Mouse (Mus musculus) kidney, adult 2 months (tissue): ENCODE measurements around the gene Pde2a. TPM values are rescaled to one million over a fixed set of nuclear protein-coding genes. Genes with fewer than 3 reads are reported as not detected.

Experiments used
- DNase-seq: peaks from one replicate; pipeline ENCODE4 v3.0.0; 2021
- H3K27ac ChIP-seq: fragments of 200-500 bp; 2 replicates; pipeline ENCODE4 v1.5.1; 2012; ENCODE audit warnings: low read depth, low read length, control low read depth, inconsistent platforms; ENCODE audit not compliant: insufficient read depth
- H3K27me3 ChIP-seq: fragments of 200-500 bp; replicated peaks from 2 replicates; pipeline ENCODE4 v1.6.1; 2012; ENCODE audit warnings: mild to moderate bottlenecking, moderate library complexity, low read length, inconsistent platforms; ENCODE audit not compliant: control insufficient read depth, insufficient read depth
- H3K36me3 ChIP-seq: fragments of 200-500 bp; 2 replicates; pipeline ENCODE4 v1.6.1; 2012; ENCODE audit warnings: mild to moderate bottlenecking, moderate library complexity, low read length, inconsistent platforms; ENCODE audit not compliant: control insufficient read depth, insufficient read depth
- H3K4me1 ChIP-seq: fragments of 200-500 bp; 2 replicates; pipeline ENCODE4 v1.6.1; 2011; ENCODE audit warnings: low read length; ENCODE audit not compliant: control insufficient read depth, insufficient read depth
- H3K4me3 ChIP-seq: fragments of 200-500 bp; 2 replicates; pipeline ENCODE4 v1.5.1; 2011; ENCODE audit warnings: mild to moderate bottlenecking, low read depth, low read length, control low read depth; ENCODE audit not compliant: insufficient read depth
- CTCF ChIP-seq: fragments of 200-500 bp; conservative IDR thresholded peaks from 2 replicates; pipeline ENCODE4 v1.5.1; 2011; ENCODE audit warnings: low read depth, mild to moderate bottlenecking, control low read depth, low read length, moderate library complexity, mixed read lengths; ENCODE audit not compliant: insufficient read depth, insufficient read length
- POLR2A ChIP-seq: fragments of 200-500 bp; IDR thresholded peaks from one replicate; pipeline ENCODE4 v1.6.1; 2011; ENCODE audit warnings: low read depth, low read length, control low read depth
- WGBS: fragments of 180-500 bp; shearing (Covaris S2); methylation state at CpG from one replicate; pipeline ENCODE4 v1.1.7; 2018; 5-methylcytosine and 5-hydroxymethylcytosine counted together
- polyA plus RNA-seq: library from polyadenylated mRNA; depleted of rRNA; stranded (reverse); fragments of >200 nt; gene quantifications from 2 replicates; pipeline ENCODE4 v1.2.3, GENCODE M21; 2012

The Pde2a gene
- polyA plus RNA-seq, 1 experiment, result 28.6 TPM

DNA sequence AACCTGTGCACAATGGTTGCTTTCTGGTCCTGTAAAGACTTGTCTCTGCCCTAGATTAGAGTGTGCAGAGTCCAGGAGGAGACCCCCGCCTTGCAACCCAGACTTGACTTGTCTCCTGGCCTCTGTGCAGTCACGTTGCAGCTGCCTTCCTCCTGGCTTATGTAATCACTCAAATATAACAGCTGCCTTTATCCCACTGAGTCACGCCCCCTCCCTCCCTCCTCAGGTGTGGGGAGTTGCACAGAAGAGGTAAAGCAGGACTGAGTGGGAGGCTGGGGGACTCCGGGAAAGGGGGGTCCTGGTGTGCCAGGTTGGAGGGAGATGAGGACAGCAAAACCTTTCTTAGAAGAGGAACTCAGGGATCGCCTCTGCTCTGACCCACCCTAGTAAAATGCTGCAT is 5.1 kb upstream of the Pde2a start:
- no peak overlapping the region for H3K27ac ChIP-seq
- 60% methylated on average over 5 of the region's 5 CpGs for WGBS
- TF ChIP-seq POLR2A (no peak), CTCF (no peak)
- H3K27me3 ChIP-seq, result no peaks in the 10 kb centered on the region
- no peak for DNase-seq
- H3K36me3 ChIP-seq, result no peaks in the 10 kb centered on the region
- no peaks in the 10 kb centered on the region for H3K4me1 ChIP-seq
- no peak overlapping the region for H3K4me3 ChIP-seq

DNA sequence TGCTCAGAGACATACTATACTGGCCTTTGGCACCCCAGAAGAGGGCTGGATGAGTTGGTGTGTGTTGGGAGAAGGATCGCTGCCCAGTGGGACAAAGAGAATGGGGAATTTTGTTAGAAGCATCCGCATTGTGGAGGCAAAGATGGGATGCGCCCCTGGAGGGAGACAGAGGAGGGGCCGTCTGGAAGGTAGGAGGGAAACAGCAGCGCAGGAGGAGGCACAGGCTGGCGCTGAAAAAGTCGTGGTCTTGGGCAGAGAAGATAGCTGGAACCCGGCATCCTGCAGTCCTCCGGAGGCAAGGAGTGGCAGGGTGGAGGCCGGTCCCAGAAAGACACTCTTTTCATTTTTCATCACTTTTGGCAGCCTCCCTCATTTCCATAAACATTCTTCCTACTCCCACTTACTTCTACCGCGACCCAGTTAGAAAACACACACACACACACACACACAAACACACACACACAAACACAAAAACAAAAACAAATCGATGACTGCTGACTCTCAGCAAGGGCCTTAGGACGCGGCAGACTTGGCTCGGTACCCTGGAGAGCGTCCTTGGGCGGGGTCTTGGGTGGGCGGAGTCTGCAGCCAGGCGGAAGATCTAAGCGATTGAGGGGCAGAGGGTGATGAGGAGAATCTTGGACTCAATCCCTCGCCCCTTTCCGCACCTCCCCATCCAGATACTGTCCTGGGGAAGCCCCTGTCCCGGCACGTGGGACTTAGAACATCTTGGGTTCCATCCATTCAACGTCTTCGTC is 2.3 kb upstream of the Pde2a start:
- DNase-seq, result no peak
- no peaks in the 10 kb centered on the region for H3K4me1 ChIP-seq
- TF ChIP-seq CTCF (no peak), POLR2A (no peak)
- no peak overlapping the region for H3K4me3 ChIP-seq
- no peaks in the 10 kb centered on the region for H3K36me3 ChIP-seq
- H3K27ac ChIP-seq, result no peak overlapping the region
- no peaks in the 10 kb centered on the region for H3K27me3 ChIP-seq
- 5% methylated on average over 27 of the region's 27 CpGs for WGBS

DNA sequence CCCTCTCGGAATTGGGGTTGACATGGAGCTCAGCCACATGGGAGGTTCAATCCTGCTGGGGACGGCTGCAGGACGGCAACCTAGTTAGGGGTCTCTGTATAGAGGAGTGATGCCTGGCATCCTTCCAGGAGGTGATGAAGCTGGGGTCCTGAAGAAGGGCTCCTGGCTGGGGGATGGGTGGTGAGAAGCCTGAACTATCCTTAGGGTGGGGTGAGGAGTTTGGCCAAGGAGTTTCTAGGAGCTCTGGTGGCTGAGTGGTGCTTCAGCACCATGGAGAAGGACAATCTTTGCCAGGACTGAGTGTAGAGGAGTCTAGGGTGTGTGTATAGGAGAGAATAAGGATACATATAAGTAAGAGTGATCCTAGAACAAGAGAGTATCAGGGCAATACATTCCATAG is 578 bp downstream of the Pde2a start:
- no peak overlapping the region for H3K4me3 ChIP-seq
- TF ChIP-seq CTCF, result no peak
- no peak for TF ChIP-seq POLR2A
- no peaks in the 10 kb centered on the region for H3K36me3 ChIP-seq
- no peaks in the 10 kb centered on the region for H3K4me1 ChIP-seq
- H3K27ac ChIP-seq, result no peak overlapping the region
- no peak for DNase-seq
- WGBS, result 36% methylated on average over 3 of the region's 3 CpGs
- H3K27me3 ChIP-seq, result no peaks in the 10 kb centered on the region

DNA sequence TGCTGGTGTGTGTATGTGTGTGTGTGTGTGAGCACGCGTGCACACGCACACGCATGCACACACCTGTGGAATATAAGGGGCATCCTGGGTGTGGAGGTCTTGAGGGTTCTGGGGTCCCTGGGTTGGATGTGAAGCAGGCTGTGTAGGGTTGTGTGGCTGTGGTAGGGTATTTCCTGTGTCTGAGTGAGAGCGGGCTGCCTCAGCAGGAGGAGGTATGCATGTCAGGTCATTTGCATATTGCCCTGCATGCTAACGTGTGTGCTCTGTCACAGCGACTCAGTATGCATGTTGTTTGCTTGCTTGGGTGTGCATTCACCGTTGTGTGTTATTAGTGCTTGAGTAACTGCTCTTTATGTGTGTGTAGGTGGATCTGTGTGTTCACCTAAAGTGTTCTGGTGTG is 1.2 kb downstream of the Pde2a start:
- no peak for DNase-seq
- TF ChIP-seq POLR2A (no peak), CTCF (no peak)
- H3K27ac ChIP-seq, result no peak overlapping the region
- H3K4me3 ChIP-seq, result no peak overlapping the region
- 88% methylated on average over 8 of the region's 8 CpGs for WGBS
- H3K4me1 ChIP-seq, result no peaks in the 10 kb centered on the region
- H3K27me3 ChIP-seq, result no peaks in the 10 kb centered on the region
- H3K36me3 ChIP-seq, result no peaks in the 10 kb centered on the region

DNA sequence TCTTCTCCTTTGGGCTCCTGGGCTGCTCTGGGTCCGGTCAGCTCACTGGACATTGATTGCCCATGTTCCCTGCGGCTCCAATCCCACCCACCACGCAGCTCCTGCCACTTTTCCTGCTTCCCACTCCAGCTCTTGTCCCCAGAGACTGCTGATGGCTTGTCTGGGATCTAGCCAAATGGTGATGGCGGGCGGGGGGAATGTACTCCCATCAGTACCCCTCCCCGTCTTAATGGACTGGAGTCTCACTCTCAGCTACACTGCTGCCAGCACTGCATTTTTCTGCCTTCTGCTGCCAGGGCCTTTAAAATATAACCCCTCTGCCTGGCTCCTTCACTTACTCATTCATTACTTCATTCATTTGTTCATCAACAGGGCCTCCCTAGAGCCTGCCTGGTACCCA is 2.5 kb downstream of the Pde2a start:
- Histone ChIP-seq H3K36me3 (no peaks in the 10 kb centered on the region), H3K4me3 (no peak overlapping the region), H3K27ac (no peak overlapping the region), H3K27me3 (no peaks in the 10 kb centered on the region), H3K4me1 (no peaks in the 10 kb centered on the region)
- 53% methylated on average over 6 of the region's 6 CpGs for WGBS
- TF ChIP-seq CTCF (no peak), POLR2A (no peak)
- no peak for DNase-seq

DNA sequence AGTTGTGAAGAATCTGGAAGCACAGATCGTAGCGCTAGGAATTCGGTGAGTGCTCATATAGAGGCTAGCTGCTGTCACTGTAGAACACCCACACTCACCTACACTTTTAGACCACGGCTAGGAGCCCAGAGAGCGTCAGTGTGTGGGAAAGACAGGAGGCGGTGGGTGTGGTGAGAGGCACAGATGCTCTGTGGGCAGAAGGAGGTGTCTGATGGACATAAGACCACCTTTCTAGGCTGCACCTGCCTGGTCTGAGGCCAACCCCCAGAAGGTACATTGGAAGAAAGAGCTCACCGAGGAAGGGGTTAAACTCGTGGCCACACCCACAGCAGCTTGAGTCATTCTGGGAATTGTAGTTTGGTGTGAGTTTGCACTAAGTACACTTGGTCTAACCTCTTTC is 5.2 kb downstream of the Pde2a start:
- Histone ChIP-seq H3K27ac (no peak overlapping the region), H3K4me3 (no peak overlapping the region), H3K4me1 (no peaks in the 10 kb centered on the region), H3K36me3 (no peaks in the 10 kb centered on the region), H3K27me3 (no peaks in the 10 kb centered on the region)
- no peak for DNase-seq
- no peak for TF ChIP-seq POLR2A
- no peak for TF ChIP-seq CTCF
- WGBS, result 78% methylated on average over 8 of the region's 8 CpGs

DNA sequence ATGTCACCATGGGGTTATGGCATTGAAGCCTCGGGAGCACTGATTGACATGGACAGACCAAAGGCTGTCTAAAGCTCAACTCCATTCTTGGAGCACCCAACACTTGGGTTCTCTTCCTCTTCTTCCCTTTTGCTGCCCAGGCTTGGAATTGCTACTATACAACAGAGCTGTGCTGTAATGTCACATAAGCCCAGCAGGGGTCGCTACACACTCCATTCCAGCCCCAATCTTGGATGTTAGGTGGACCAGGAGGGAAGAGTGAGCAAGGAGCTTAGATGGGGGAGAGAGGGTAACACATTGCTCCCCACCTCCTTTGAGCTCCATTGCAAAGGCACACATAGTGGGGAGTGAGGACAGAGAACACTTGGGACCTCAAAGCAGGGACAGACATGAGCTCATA is 6.2 kb downstream of the Pde2a start:
- Histone ChIP-seq H3K27ac (no peak overlapping the region), H3K4me1 (no peaks in the 10 kb centered on the region), H3K4me3 (no peak overlapping the region), H3K36me3 (no peaks in the 10 kb centered on the region), H3K27me3 (no peaks in the 10 kb centered on the region)
- WGBS, result 17% methylated on average over 2 of the region's 2 CpGs
- TF ChIP-seq CTCF (peak; percentile 78), POLR2A (no peak)
- no peak for DNase-seq
